Mouse (Mus musculus) hindbrain, embryonic 15.5 days (tissue): ENCODE results near the gene Adam26a. TPM values are rescaled to one million over a fixed set of nuclear protein-coding genes. Genes with fewer than 3 reads are reported as not detected.
"Not testable (repeated sequence)": the region's sequence is repeated elsewhere in the genome, so short reads cannot be mapped to it uniquely, and the experiment has no call there.

ENCODE experiments used
- ATAC-seq: fragments of 200-750 bp; cut with Nextera tagmentation; 2 replicates; pipeline ENCODE4 v1.8.0; 2017; ENCODE audit warnings: low read depth, moderate number of reproducible peaks, moderate TSS enrichment; ENCODE audit not compliant: low FRiP score
- H3K27ac ChIP-seq: fragments of 300-500 bp; sonication (generic); replicated peaks from 2 replicates; pipeline ENCODE4 v1.5.1; 2015; ENCODE audit warnings: mild to moderate bottlenecking, inconsistent platforms
- H3K27me3 ChIP-seq: fragments of 300-500 bp; sonication (generic); 2 replicates; pipeline ENCODE4 v1.6.1; 2015; ENCODE audit warnings: control low read depth, inconsistent platforms
- H3K36me3 ChIP-seq: fragments of 300-500 bp; sonication (generic); 2 replicates; pipeline ENCODE4 v1.6.1; 2015; ENCODE audit warnings: control low read depth, inconsistent platforms
- H3K4me1 ChIP-seq: fragments of 300-500 bp; sonication (generic); replicated peaks from 2 replicates; pipeline ENCODE4 v1.6.1; 2015; ENCODE audit warnings: control low read depth, inconsistent platforms
- H3K4me2 ChIP-seq: fragments of 300-500 bp; sonication (generic); 2 replicates; pipeline ENCODE4 v1.6.1; 2015; ENCODE audit warnings: moderate library complexity, mild to moderate bottlenecking, inconsistent platforms
- H3K4me3 ChIP-seq: fragments of 300-500 bp; sonication (generic); 2 replicates; pipeline ENCODE4 v1.5.1; 2015; ENCODE audit warnings: mild to moderate bottlenecking, inconsistent platforms
- H3K9ac ChIP-seq: fragments of 300-500 bp; sonication (generic); 2 replicates; pipeline ENCODE4 v1.6.1; 2015; ENCODE audit warnings: inconsistent platforms
- H3K9me3 ChIP-seq: fragments of 300-500 bp; sonication (generic); 2 replicates; pipeline ENCODE4 v1.6.1; 2016; ENCODE audit warnings: control low read depth, inconsistent platforms
- WGBS: fragments of 180-500 bp; shearing (Covaris S2); methylation state at CpG from one replicate; pipeline ENCODE4 v1.1.7; 2015; 5-methylcytosine and 5-hydroxymethylcytosine counted together
- polyA plus RNA-seq: library from polyadenylated mRNA; unstranded; fragments of >200 nt; fragmentation: Nextera tagmentation; extraction: Ambion mirVana; gene quantifications from 2 replicates; pipeline ENCODE4 v1.2.1, GENCODE M21; 2015

Gene Adam26a
- polyA plus RNA-seq: not detected in 2 replicates

- 95% methylated on average over 2 of the region's 2 CpGs for WGBS
- not testable (repeated sequence) for H3K4me2 ChIP-seq, H3K36me3 ChIP-seq, H3K9ac ChIP-seq, H3K27me3 ChIP-seq, H3K4me3 ChIP-seq, H3K4me1 ChIP-seq, H3K27ac ChIP-seq, ATAC-seq, H3K9me3 ChIP-seq
Measured at GRCm38 (mm10) chr8:43576607-43577006, at the start of gene Adam26a. TSS of gene Adam26a (minus strand) at chr8:43576707.

- Histone ChIP-seq H3K4me1 (no peaks in the 10 kb centered on the region), H3K4me2 (no peak overlapping the region), H3K27me3 (no peaks in the 10 kb centered on the region), H3K27ac (no peak overlapping the region), H3K36me3 (no peaks in the 10 kb centered on the region), H3K9me3 (no peaks in the 10 kb centered on the region), H3K9ac (no peak overlapping the region), H3K4me3 (no peak overlapping the region)
- no peak for ATAC-seq
- 89% methylated on average over 1 of the region's 1 CpGs for WGBS
Measured at GRCm38 (mm10) chr8:43616046-43616445, 39.5 kb upstream of the Adam26a start.

- not testable (repeated sequence) for H3K36me3 ChIP-seq, H3K9ac ChIP-seq, H3K27me3 ChIP-seq, ATAC-seq, H3K9me3 ChIP-seq, H3K4me1 ChIP-seq, H3K27ac ChIP-seq, H3K4me2 ChIP-seq, H3K4me3 ChIP-seq
- WGBS: 85% methylated on average over 13 of the region's 13 CpGs
Measured at GRCm38 (mm10) chr8:43603657-43604056, 27.1 kb upstream of the Adam26a start.

- not testable (repeated sequence) for H3K4me2 ChIP-seq, ATAC-seq, H3K27ac ChIP-seq, H3K4me1 ChIP-seq, H3K36me3 ChIP-seq, H3K9ac ChIP-seq, H3K9me3 ChIP-seq, H3K4me3 ChIP-seq, H3K27me3 ChIP-seq
- 96% methylated on average over 15 of the region's 15 CpGs for WGBS
Measured at GRCm38 (mm10) chr8:43603166-43603565, 26.7 kb upstream of the Adam26a start.

GRCm38 (mm10) chr8:43528006-43528405, 48.5 kb downstream of the Adam26a start, which contains the start of gene Adam26b:
TSS of gene Adam26b (minus strand) at chr8:43528106.
- H3K4me3 ChIP-seq, H3K9me3 ChIP-seq, H3K9ac ChIP-seq, ATAC-seq, H3K36me3 ChIP-seq, H3K4me2 ChIP-seq, H3K27me3 ChIP-seq, H3K4me1 ChIP-seq, H3K27ac ChIP-seq: not testable (repeated sequence)

Other genes starting within 250 kb of the Adam26a start
- gene Adam26b, start 48.6 kb downstream of the Adam26a start, polyA plus RNA-seq: not detected in 2 replicates
- not detected in 2 replicates for gene Gm5346, start 50.6 kb upstream of the Adam26a start, polyA plus RNA-seq
- gene Adam34, start 133.3 kb upstream of the Adam26a start, polyA plus RNA-seq: not detected in 2 replicates